Mouse (Mus musculus) small intestine, adult 2 months (tissue): ENCODE data around the gene 1110032F04Rik.

Experiments
- CTCF ChIP-seq: fragments of 200-500 bp; IDR thresholded peaks from 2 replicates; pipeline ENCODE4 v1.5.1; 2012; ENCODE audit warnings: low read depth, mild to moderate bottlenecking, control low read depth, inconsistent platforms, low read length, moderate library complexity, mixed read lengths; ENCODE audit not compliant: insufficient replicate concordance, insufficient read length; ENCODE audit errors: extremely low read depth
- POLR2A ChIP-seq: fragments of 200-500 bp; IDR thresholded peaks from 2 replicates; pipeline ENCODE4 v1.6.1; 2012; ENCODE audit warnings: low read depth, mild to moderate bottlenecking, control low read depth, inconsistent platforms, low read length, moderate library complexity

GRCm38 (mm10) chr3:68852414-68852813 lies 17.0 kb upstream of the 1110032F04Rik start:
- no peak for TF ChIP-seq CTCF
- no peak for TF ChIP-seq POLR2A
